Mouse (Mus musculus) embryo, embryonic 11 days (tissue): ENCODE data around the gene Daam2.

ENCODE experiments used
- DNase-seq: peaks from one replicate; pipeline ENCODE4 v3.0.0-alpha.2; 2015

Gene Daam2

DNA sequence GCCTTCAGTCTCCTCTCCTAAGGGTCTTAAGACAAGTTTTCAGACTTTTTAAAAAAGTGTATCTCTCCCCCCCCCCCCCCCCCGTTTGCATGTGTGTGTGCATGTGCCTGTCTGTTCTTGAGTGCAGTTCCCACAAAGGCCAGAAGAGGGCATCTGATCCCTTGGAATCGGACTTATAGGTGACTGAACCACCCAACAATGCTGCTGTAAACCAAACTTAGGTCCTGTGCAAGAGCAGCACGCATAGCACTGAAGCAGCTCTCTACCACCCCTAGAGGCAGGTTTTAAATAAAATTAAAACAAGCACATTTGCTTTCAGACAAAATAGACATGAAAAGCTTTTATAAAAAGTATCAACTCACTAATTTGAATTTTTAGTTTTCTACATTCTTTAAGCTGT, 33.9 kb downstream of the Daam2 start:
- peak; percentile 64 for DNase-seq

DNA sequence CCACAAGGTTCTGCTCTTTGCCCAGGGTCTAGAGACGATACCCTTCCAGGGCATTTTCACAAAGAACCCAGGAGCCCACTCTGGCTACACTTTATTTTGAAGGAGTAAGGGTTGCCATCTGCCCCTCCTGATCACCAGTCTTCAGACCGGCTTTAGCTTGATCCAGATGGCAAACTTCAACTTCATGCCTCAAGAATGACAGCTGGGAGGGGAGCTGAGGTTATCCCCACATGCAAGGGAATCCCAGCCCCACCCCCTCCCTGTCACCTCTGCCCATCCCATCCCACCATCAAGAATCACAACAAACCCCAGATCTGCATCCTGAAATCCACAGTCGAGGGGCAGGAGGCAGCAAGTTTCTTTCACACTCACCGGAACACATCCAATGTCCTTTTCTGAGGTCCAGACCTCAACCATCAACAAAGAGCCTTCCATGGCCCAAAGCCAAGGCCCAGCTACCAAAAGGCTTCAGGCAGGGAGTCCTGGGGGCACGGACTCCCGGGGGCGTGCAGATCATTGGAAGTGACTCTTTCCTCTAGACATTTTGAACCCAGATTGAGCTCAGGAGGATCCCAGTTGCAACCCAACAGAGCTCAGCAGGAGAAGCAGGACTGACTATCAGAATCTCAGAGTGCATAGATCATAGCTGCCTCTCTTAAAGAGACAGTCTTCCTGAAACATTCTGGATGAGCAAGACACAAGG, 35.5 kb downstream of the Daam2 start:
- no peak for DNase-seq

DNA sequence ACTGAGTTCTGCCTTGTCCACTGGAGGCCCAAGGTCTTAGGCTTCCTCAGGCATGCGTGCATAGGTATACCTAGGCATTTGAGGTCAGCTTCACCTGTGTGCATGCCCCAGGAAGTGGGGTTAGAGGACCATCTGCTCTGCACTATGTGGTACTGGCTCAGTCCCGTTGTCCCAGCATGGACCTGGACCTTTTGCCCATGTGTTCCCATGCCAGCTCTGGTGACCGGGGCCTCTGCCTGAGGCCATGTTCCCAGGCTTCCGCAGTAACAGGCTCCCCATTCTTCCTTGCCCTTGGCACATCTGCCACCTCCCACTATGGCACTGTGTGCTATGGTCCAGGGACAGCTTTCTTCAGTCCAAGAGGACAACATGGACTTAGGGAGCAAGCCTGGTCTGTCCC, 36.1 kb downstream of the Daam2 start:
- no peak for DNase-seq

DNA sequence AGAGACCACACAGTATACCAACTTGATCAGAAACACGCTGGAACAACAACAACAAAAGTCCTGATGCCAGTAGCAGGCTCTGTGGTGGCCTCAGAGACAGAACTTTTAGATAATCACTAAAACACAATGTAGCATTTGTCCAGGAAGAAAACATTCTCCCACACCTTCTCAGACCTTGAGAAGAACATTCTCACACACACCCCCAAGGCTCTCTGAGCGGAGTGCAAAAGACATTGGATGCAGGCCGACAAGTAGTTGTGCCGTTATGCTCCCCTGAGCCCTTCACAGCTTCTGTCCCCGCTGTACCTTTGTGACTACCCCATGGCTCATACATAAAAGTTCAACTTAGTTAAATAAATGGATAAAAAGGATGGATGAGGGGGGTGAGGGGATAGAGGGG, 37.6 kb downstream of the Daam2 start:
- DNase-seq, result no peak

DNA sequence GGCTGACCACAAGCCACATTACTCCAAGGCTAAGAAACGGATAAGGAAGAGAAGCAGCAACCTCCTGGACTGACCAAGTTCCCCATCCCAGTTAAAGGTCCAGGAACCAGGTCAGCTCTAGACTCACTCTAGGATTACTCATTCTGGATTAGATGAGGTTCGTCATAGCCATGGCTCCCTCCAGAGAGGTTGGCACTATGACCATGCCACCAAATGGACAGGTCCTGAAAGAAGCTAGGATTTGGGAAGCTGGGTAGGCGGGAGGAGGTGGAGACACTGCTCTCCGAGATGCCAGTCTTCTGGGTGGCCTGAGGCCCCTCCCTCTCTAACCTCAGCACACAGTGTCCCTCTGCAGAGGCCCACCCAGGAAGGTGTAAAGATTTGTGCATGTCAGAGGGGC, 38.2 kb downstream of the Daam2 start:
- DNase-seq, result no peak

DNA sequence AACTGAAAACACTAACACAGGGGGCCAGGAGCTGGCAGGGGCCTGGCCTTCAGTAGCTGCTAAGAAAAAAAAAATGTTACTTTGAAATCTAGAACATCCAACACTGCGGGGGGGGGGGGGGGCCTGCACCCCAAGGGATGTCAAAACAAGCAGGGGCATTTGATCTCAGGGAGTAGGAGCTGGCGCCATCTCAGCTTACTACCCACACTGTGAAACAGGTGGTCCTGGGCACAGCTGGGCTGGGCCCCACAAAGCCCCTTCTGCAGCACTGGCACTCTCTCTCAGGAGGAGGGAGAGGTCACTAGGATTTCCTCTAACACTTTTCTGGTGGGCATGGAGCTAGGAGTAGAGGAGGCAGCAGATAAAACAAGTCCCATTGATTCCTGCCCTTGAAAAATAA, 39.6 kb downstream of the Daam2 start:
- no peak for DNase-seq

DNA sequence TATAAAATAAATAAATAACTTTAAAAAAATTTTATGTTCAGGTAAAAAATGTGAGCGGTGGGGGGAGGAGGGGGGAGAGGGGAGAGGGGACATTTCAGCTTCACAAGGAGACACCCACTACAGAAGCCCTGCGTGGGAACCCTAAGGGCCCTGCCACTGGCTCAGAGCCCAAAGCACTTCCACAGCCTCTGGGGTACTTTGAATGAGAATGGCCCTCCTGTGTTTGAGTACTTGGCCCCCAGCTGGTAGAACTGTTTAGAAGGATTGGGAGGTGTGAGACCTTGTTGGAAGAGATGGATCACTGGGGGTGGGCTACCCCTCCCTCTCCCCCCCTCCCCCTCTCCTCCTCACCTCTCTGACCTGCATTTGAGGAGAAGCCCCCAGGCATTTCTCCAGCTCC, 41.7 kb downstream of the Daam2 start:
- no peak for DNase-seq

DNA sequence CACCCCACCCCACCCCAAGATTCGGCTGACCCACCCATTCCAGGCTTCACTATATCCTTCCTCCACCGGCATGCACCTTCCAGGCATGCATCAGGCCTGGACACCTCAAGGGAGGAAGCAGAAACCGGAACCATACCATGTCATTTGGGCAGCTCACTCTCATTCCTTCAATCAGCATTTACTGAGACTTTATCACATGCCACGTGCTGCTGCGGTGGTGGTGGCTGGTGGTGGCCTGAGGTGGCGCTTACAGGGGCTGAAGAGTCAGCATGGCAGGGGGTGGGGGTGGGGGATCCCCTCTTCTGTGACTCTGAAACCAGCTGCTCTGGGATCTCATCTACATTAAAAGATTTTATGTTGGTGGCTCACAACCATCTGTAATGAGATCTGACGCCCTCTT, 42.1 kb downstream of the Daam2 start:
- no peak for DNase-seq

DNA sequence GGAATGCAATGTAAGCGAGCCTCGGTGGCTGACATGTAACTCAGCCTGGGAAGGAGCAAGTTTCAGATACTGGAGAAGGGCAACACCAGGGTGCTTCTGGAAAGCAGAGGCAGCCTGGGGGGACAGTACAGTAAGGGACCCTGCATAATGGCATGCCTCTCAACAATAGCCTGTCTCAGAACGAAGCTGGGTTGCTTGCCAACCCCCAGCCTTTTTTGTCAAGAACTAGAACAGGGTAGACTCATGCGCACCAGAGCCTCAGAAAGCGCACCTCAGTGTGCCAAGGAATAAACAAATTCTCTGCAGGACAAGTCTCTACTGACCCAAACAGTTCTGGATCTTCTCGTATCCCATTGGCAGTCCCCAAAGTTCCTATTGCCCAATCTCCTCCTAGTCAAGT, 43.5 kb downstream of the Daam2 start:
- DNase-seq, result no peak

DNA sequence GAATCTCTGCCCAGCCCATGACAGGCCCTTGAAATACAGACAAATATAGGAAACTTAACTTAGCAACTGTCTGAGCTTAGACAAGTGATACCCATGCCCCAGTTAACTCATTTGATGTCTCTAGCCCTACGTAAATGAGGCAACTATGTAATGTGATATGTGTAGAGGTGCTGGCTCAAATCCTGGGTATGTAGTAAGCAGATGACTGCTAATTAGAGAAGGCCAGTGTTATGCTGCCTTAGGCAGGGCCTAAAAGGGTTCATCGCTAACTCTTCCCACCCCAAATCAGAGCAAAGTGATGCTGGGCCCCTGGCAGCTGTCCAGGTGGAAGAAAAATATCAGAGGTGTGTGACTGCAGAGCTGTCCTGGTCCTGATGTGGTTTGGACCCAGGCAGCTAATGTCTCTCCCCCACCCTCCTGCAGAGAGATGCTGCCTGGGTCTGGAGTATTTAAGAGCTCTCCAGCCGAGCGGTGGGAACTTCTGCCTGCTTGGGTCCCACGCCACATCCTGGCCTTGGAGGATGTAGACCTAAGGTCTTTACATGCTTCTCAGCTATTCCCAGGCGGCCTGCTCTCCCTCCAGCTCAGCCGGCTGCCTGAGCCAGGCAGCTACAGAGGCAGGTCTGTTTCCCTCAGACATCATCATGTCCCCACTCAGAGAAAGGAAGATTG, 44.4 kb downstream of the Daam2 start:
- no peak for DNase-seq

DNA sequence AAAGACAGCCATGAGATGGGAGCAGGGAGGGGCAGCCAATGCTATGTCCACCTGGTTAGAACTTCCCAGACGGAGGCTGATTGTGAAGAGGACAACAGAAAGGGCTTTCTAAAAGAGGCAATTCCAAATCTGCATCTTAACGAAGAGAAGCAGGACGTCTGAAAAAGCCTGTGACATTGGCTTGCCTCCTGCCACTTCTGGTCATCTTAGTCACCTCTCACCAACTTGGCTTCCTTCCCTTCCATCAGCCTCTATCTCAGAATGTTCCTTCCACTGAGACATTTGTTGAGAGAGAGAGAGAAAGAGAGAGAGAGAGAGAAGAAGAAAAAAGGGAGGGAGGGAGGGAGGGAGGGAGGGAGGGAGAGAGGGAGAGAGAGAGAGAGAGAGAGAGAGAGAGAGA, 47.1 kb downstream of the Daam2 start:
- no peak for DNase-seq

DNA sequence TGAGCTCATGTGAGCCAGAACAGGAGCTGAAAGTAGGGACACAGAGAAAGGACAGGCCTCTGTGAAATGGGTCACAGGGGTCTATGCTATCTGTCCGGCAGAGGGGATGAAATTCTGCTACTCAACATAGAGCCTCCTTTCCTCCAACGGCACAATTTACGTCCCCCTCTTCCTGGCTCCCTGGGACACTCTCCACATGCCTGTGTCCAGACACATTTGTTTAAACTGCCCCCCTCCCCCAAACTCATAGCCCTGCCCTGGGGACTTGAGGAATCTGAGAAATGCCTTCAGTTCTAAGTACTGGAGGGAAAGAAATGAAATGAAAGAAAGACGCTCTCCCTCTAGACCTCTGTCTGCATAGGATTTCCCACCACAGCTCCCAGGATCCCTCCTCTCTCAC, 48.5 kb downstream of the Daam2 start:
- peak; percentile 35 for DNase-seq

DNA sequence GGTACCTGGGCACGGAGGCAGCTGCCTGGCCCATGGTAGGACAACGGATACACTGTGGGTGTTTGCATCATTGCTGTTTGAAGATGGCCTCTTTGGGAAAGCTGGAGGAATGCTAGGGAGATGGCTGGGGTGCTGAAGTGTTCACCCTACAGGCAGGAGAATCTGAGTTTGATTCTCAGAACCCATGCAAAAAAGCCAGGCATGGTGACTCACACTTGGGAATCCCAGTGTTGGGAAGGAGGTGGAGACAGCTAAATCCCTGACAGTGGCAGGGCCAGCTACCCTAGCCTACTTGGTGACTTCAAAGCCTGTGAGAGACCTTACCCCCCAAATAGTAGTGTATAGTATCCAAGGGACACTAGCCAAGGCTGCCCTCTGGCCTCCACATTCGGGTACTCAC, 49.0 kb downstream of the Daam2 start:
- no peak for DNase-seq

DNA sequence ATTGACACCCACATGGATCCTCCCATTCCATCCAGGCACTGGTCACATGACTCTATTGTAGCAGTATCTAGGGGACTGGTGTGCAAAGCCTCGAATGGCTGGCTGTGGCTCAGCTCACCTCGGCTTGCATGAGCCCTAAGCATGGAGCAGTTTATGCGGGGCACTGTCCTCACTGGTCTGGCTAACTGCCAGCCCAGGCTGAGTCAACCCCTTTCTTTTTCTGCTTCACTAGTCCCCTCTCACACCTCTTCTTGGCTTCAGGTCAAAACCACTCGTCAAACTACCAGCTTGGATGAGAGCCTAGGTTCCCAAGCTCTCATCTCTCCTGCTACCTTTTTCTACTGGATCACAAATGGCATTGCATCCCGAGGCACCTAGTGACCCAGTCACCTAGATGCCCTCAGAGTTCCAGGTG, 51.5 kb downstream of the Daam2 start:
- DNase-seq, result no peak

DNA sequence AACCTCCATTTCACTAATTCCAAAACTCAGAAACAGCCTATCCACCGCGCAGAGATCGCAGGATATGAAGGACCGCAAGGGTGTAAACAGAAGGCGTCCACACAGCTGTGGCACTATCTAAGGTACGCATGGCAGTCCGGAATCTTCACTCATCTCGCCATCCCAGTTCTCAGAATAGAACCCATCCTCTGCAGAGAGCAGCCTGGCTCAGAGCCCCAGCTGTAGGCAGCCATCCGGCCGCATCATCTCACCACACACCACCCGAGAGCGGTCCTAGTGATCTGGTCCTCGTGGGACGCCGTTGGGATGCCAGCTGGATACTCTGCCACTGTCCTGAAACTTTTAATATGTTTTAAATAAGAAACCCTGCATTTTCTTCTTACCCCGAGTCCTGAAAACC, 54.7 kb downstream of the Daam2 start:
- no peak for DNase-seq

DNA sequence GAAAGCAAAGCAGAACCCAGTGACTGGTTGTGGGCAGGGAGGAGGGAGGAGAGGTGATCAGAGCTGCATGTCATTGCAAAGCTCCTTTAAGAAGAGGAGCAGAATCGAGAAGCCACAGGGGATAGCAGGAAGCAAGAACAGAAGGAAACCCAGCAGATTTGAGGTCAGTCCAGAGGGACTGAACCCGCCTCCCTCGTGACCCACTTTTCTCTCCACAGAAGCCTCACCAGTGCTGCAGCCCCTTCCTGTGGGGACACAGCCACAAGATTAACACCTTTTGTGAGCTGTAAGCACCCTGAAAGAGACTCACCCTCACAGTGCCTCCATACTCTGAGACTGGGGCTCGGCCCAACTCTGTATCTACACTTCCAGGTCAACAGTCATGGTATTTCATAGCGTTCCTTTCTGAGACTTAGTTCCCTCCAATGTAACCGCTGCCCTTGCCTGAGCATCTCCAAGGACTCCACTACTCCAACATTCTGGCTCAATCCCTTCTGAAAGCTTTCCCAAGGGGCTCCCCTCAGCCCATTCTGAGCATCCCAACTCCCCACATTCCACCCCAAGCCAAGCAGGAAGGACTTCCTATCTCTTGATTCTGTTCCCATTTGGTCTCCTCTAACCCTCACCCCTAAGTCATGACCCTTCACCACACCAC, 60.8 kb downstream of the Daam2 start:
- DNase-seq, result no peak

DNA sequence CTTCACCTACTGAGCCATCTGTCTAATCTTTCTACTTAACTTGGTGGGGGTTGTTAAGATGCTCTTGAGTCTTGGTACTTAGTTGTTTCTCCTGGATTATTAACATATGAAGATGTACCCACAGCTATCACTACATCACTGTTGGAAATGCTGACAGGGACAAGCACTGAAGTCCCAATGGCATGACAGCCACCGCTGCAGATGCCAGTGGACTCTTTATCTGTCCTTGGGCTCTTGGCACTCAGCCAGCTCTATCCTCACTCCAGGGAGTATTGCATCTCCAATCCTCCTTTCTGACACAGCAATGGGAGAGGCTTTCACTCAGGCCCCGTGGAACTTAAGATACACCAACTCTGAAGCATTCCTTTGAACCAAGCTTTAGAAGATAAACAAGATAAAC, 63.9 kb downstream of the Daam2 start:
- no peak for DNase-seq

DNA sequence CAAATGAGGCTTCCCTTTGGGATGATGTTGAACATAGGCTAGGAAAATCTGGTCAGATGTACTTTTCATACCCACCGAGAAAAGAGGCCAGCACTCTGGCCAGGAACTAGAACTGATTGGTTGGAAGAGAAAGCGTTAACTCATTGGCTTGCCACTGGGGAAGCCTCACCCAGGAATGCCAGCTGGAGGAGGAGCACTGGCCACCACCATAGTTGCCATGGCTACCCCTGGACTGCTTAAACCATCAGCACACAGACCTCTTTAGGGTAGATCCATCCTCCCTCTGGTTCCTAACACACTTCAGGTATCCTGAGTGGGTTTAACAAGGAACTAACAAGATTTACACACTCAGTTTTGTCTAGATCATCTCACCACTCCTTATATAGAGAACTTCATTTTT, 64.5 kb downstream of the Daam2 start:
- no peak for DNase-seq

DNA sequence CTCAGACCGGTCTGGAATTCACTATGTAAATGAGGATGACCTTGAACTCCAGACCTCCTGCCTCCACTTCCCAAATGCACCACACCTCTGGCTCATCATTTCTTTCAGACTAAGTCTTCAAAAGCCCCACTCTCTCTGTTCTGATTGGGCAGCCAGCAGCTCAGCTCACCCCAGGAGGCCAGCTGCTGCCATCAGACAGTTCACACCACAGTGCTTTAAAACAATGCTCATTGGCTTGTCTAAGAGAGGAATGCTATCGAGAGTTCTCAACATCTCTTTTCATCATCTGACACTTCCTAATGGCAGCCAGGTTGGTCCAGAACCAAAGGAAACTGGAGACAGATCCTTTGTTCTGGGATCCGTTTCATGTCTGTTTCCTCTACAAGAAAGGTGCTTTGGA, 66.0 kb downstream of the Daam2 start:
- DNase-seq, result no peak

DNA sequence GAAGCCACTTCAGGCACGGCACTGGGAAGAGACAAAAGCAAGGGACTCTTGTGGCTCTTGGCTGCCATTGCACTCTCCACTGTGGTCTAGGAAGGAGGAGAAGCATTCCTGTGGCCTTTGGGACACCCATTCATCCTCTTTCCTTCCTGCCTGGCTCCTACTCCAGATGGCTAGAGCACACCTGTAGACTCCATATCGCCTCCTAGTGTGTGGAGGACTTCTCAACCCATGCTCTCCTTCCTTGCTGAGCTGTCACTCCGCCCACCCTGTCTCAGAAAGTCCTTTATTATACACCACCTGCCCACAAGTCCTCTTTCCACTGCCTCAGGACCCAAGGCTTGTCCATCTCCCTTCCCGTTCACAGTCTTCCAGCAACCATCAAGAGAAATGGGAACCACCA, 70.9 kb downstream of the Daam2 start:
- DNase-seq, result no peak

DNA sequence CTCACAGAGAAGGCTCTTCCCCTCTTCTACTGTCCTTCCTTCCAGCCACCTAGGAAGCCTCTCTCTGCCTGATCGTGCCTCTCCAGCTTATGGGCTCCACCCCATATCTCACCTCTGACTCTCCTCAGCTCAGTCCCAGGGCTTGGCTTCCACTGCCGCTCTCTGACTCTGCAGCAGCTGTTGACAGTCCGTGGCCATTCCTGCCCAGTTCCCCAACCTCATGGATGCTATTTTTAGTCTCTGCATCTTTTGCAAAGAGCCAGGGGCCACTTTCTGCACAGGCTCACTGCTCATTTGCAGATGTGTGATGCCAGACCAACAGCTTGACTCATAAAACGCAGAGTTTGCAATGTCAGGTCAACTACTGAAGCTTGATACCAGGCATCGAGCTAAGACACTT, 75.0 kb downstream of the Daam2 start:
- no peak for DNase-seq

DNA sequence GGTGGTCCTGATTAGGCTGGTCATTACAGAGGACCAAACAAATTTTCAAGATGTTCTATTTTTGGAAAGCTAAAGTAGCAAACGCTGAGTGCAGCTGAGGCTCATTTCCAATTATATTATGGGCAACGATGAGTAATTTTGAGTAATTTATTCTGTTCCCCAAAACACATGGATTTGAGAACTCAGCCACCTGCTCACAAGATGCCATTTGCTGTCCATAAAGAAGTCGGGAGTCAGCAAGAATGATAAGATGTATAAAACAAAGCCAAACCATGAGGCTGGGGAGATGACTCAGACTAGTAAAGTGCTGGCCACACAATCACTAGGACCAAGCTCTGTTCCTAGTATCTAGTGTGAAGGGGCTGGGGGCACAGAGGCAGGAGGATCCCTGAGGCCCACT, 79.7 kb downstream of the Daam2 start:
- no peak for DNase-seq

DNA sequence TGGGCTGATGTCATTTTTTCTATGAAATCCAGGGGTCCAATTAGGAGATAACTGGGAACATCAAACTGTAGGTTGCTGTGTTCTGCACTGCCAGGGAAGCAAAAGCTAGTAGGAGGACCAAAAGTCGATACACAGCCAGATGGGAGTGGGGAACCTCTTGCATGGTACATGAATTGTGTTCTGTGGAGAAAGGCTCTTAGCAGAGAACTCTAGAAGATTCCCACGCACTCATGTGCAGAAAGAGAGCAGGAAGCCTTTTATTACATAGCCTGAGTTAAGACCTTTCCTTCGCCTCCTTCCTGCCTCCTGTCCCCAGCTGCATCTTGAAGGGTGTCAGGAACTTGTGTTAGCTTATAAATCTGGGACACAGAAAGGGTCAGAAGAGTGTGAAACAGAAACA, 82.3 kb downstream of the Daam2 start:
- DNase-seq, result no peak

DNA sequence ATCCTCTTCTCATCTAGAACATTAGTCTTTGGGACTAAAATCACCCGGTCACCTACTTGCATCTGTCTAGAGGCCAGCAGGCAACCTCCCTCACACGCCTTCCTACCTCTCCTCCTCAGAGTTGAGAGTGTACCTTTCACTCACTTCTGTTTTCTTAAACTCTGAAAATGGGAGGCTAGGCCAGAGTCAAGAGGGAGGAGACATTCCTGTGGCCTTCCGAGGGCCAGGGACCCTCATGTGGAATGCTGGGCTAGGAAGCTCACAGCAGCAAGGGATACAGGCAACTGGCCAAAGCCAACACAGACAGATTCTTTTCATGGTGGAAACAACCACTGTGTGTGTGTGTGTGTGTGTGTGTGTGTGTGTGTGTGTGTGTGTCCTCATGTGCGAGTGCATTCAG, 86.8 kb downstream of the Daam2 start:
- DNase-seq, result no peak

DNA sequence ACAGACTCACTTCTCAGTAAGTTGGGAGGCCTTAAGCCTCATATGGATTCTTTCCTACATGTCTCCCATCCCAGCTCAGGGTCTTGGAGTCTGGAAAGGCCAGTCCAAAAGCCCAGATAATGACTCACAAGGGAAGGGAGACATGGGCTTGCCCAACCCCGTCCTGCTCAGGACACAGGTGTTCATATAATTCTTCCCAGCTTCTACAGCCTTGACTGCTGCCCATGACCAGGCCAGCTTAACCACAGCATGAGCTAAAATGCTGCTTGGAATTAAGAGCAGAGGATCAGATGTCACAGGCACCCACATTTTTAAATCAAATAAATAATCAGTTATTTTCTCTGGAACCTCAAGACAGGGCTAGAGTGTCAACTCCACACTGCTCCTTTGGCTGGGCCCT, 89.0 kb downstream of the Daam2 start:
- no peak for DNase-seq
